Mouse (Mus musculus): ENCODE data around the gene Dgkz.

Gene Dgkz

DNA sequence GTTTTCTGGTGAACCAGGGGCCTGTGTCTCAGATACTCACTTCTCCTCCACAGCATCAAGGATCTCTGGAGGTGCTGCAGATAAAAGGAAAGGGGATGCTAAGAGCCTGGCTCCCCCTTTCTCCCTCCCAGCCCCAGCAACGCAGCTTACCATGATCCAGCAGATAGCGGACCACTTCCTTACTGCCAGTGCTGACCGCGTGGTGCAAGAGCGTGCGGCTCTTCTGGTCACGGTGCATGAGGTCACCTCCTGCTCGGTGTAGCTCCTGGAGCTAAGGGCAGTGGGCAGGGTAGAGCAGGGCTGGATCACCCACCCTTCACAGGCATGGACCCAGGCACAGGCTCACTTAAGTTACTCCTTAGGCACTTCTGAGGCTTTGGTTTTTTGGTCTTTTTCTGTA lies 41.6 kb downstream of the Dgkz start:
- DNase-seq, result no peak

GRCm38 (mm10) chr2:91933471-91933870 lies 42.2 kb downstream of the Dgkz start:
- DNase-seq, result no peak

DNA sequence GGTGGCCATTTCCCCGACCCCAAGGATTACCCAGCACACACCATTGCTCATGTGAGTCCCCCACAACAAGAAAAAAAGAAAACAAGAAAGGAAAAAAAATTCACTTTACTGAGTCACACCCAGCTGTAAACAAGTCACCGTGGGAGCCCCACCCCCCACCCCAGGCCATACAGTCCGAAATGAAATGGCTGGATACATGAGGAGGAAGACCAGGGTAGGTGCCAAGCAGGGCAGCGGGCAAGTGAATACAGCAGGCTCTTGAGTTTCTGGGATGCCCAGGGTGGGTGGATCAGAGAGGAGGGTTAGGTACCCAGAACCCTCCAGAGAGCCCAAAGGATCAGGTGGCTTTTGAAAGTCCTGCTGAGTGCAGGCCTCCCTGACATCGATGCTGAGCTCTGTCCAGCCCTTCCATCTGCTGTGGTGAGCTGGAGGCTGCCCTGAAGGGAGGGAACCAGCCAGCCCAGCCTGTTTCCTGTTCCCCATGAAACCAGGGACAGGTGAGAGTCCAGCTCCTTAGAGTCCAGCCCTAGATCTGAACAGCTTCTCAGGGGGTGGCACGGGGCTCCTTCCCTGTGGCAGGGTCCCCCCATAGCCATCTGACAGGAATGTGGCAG lies 42.8 kb downstream of the Dgkz start:
- DNase-seq, result no peak

GRCm38 (mm10) chr2:91932160-91932711 lies 43.4 kb downstream of the Dgkz start, which contains the start of gene Mdk:
TSS of gene Mdk (minus strand) at chr2:91932297.
- no peak for DNase-seq

- no peak for DNase-seq
Observed at GRCm38 (mm10) chr2:91931328-91932159, 44.1 kb downstream of the Dgkz start.

GRCm38 (mm10) chr2:91930761-91931291 lies 44.8 kb downstream of the Dgkz start:
- DNase-seq, result no peak

DNA sequence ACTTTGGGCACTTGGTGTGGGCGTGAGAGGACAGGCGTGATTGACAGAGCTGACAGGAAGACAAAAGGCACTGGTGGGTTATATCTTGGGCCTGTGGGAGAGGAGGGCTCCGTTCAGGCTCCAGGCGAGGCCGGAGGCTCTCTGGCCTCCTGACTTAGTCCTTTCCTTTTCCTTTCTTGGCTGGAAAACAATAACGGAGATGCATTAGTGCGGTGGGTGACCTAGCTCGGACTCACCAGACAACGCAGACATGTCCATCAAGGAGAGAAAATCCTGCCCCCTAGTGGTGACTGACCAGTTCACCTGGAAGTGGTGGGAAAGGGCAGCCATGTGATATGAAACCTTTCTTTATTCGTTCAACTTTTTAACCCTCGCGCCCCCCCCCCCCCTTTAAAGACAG lies 45.7 kb downstream of the Dgkz start:
- DNase-seq, result no peak

GRCm38 (mm10) chr2:91929455-91929854 lies 46.2 kb downstream of the Dgkz start:
- no peak for DNase-seq

DNA sequence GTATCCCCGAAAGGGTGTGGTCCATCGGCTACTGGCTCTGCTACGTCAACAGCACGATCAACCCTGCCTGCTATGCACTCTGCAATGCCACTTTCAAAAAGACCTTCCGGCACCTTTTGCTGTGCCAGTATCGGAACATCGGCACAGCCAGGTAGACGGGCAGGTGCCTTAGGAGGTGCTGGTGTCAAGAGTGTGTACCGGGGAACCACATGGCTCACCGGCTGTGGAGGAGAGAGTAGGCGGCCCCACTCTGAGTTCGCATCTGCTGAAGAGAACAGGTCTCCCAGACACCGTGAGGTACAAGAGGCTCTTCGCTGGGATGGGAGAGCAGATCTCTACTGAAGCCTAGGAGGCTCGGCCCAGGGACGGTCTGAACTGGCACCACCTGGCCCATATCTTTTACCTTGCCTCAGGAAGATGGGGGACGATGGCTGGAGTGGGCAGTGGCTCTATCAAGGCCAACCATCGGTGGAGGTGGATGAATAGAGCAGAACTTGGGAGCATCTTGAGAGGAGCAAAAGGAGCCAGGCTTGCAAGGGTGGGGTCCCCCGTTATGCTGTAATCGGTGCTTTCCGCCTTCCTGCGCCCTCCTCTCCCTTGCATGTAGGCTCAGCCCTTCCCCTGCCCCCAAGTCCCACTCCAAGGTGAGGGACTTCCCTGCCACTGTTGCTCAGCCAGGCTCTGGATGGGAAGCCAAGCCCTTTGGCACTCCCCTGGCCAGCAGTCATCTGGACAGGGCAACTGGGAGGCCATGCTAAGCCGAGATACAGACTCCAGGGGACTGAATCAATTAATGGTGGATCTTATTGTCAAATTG lies 46.9 kb downstream of the Dgkz start:
- no peak for DNase-seq

DNA sequence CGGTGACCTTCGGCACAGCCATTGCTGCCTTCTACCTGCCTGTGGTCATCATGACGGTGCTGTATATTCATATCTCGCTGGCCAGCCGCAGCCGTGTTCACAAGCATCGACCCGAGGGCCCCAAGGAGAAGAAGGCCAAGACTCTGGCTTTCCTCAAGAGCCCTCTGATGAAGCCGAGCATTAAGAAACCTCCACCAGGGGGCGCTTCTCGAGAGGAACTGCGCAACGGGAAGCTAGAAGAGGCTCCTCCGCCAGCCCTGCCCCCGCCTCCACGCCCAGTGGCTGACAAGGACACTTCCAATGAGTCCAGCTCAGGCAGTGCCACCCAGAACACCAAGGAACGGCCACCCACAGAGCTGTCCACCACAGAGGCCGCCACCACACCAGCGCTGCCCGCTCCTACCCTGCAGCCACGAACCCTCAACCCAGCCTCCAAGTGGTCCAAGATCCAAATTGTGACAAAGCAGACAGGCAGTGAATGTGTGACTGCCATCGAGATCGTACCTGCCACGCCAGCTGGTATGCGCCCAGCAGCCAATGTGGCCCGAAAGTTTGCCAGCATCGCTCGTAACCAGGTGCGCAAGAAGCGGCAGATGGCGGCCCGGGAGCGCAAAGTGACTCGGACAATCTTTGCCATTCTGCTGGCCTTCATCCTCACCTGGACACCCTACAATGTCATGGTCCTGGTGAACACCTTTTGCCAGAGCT lies 47.7 kb downstream of the Dgkz start:
- DNase-seq, result peak; percentile 79

GRCm38 (mm10) chr2:91926949-91927348 lies 48.7 kb downstream of the Dgkz start, which contains the start of gene Chrm4:
TSS of gene Chrm4 (plus strand) at chr2:91927249.
- no peak for DNase-seq

DNA sequence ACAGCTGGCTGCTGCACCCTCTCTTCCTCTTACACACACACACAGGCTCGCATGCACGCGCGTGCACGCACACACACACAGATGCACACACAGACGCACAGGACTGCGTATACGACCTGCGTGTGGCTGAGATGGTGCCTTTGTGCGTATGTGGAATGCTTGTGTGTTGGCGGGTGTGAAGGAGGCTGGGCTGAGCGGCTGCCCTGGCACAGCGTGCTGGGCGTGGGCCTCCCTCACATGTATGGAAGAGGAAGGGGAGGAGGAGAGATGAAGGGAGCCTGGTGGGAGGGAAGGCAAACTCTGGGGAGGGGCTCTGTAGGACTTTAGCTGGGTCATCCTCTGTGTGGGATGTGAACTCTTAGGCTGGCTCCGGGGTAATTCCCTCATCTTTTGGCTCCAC lies 50.2 kb downstream of the Dgkz start:
- DNase-seq, result peak; percentile 66

GRCm38 (mm10) chr2:91924726-91925125 lies 50.9 kb downstream of the Dgkz start:
- DNase-seq, result peak; percentile 8

GRCm38 (mm10) chr2:91923415-91924337 lies 52.0 kb downstream of the Dgkz start:
- DNase-seq, result peak; percentile 63

DNA sequence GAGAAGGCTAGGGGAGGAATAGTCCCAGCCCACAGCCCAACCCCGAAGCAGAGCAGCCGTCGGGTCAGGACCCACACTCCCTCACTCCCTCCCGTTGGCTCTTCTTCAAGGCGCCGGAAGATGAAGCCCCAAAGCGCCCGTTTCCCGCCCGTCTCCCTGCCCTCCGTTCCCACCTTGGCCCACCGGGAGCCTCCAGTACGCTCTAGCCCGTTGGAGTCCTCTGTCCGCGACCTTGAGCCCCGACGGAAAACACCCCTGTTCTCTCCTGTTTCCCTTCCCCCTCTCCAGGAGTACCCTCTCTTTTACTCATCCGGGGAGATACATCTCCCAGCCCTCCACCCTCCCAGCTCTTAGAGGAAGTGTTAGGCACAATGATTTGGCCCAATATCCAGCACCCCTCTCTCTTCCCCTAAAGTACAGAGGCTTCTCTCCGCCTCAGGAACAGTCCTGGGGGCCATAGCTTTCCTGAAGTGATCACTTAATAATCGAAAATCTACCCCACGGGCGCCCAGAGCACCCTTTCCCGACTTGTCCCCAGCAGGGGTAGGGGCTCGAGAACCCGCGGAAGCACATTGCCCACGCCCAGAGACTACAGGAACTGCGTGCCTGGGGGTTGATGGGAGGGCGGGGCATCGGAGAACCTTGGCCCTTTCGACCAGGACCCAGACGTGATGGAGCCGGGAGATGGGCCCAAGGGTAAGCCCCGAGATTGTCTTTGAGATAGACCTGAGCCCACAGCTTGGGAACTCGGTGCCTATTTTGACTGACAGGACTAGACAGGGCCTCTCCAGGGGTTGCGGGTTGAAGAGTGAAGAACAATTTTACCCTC lies 52.9 kb downstream of the Dgkz start:
- no peak for DNase-seq

DNA sequence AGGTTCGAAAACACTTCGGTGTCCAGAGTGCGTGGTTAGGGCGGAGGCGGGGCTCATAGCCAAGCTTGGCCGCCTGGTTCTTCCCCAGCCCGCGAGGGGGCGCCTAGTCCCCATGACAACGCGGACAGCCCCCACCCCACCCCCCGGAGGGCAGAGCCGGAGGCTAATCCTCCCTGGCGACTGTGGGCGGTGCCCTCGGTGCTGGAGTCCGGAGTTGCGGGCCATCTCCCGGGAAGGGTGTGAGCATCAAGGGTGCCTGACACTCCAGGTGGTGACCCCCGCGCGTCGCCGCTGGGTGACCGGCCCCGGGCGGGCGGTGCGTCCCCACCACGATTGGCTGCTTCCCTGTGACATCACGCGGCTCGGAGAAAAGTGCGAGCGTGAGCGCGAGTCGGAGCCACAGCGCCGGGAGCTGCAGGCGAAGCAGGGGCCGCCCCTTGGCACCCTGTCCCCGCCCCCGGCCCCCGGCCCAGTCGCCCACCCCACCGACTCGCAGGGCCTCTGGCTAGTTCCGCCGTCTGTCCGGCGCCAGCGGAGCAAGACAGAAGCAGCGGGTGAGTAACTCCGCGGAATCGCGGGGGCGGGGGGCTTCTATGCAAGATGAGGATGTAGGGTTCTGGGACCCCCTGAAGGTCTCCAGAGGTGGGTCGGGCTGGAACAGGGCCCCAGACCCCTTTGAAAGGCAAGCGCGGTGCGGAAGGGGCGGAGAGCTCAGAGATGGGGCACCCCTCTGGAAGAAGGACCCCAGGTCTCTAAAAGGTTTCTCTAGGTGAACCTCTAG lies 53.7 kb downstream of the Dgkz start:
- DNase-seq, result peak; percentile 73

DNA sequence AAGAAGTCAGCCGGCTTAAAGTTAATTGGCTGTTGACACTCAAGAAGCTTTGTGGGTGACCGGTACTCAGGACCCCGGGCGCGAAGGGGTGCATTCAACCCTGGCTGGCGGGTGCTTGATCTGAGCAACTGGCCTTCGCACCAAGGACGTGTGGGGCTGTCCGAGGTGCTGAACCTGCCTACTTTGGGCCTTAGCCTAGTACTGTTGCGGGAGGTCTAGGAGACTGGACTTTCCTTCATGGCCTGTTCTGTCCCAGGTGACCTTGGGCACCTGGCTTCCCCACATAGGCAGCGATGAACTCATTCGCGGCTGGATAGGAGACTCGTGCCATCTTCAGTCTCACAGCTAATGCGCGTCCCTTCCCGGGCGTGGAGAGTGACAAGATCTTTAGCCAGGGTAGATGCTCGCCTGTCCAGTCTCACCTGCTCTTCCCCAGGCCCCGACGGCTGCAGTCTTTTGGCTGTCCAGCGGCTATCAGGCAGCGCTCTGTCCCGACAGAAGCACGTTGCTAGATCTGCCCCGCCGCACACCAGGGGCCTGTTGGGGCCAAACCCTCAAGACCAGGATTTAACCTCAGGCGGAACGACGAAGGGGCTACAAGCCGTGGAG lies 54.4 kb downstream of the Dgkz start:
- DNase-seq, result peak; percentile 23

DNA sequence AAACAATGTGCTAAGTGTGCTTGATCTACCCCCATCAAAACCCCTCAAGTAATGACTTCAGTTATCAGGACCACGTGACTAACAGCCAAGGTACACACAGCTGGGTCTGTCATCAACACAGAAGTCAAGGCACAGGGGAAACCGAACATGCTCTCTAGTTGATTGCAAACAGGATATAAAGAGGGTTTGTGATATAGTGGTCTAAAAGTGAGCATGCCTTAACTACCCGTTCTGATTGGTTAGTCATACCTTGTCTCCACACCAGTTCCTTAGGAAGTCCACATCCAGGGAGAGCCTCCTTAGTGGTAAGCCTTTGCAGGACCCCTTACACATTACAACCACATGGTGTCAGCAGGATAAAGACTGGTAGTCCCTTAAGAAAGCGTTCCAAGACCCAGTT lies 55.5 kb downstream of the Dgkz start:
- no peak for DNase-seq

DNA sequence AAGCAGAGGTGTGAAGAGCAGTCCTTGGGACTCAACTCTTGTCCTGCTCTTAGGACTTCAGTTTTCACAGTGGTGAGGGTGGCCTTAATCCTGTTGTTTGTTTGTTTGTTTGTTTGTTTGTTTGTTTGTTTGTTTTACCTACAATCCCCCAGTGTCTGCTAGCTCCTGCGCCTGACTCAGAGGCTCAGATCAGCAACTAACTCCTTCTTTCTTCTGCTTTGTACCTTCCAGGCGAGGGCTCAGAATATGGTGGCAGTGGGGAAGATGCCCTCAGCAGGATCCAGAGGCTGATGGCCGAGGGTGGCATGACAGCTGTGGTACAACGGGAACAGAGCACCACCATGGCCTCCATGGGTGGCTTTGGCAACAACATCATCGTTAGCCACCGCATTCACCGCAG lies 58.6 kb downstream of the Dgkz start:
- DNase-seq, result no peak

All from layer of hippocampus, adult 9-11 months (tissue).